Mouse (Mus musculus) megakaryocyte, embryonic 14.5 days (primary cell): ENCODE measurements around the gene Coasy. TPM values are rescaled to one million over a fixed set of nuclear protein-coding genes. Genes with fewer than 3 reads are reported as not detected.

ENCODE experiments used
- H3K27me3 ChIP-seq: replicated peaks from 2 replicates; pipeline ENCODE3; 2012; ENCODE audit warnings: inconsistent platforms
- H3K36me3 ChIP-seq: replicated peaks from 2 replicates; pipeline ENCODE3; 2012; ENCODE audit warnings: low read length, inconsistent platforms, mixed read lengths
- H3K4me1 ChIP-seq: 2 replicates; pipeline ENCODE4 v1.6.1; 2012; ENCODE audit warnings: inconsistent platforms
- H3K4me3 ChIP-seq: replicated peaks from 2 replicates; pipeline ENCODE3; 2012; ENCODE audit warnings: moderate library complexity, mild to moderate bottlenecking, inconsistent platforms
- H3K9me3 ChIP-seq: 2 replicates; pipeline ENCODE4 v1.6.1; 2012; ENCODE audit warnings: inconsistent platforms
- FLI1 ChIP-seq: IDR thresholded peaks from 2 replicates; pipeline ENCODE4 v1.6.1; 2012; ENCODE audit warnings: low read length, inconsistent platforms, mixed read lengths
- GATA1 ChIP-seq: IDR thresholded peaks from 3 replicates; pipeline ENCODE4 v1.6.1; 2012; ENCODE audit warnings: mixed read lengths, low read length, inconsistent platforms, borderline replicate concordance
- polyA plus RNA-seq: library from polyadenylated mRNA; stranded (reverse); fragments of >175 nt; gene quantifications from 2 replicates; pipeline ENCODE4 v1.2.3, GENCODE M21; 2012; ENCODE audit warnings: low replicate concordance; ENCODE audit not compliant: insufficient read depth

Gene Coasy
- polyA plus RNA-seq, 1 experiment: 17.7 TPM

- Histone ChIP-seq H3K36me3 (peaks cover 21% of the 10 kb centered on the region), H3K4me1 (peaks cover 31% of the 10 kb centered on the region), H3K27me3 (peaks cover 22% of the 10 kb centered on the region), H3K9me3 (peaks cover 12% of the 10 kb centered on the region), H3K4me3 (peak overlapping the region; percentile 60)
- TF ChIP-seq FLI1 (no peak), GATA1 (no peak)
Observed at GRCm38 (mm10) chr11:101130056-101130756, 47.8 kb downstream of the Coasy start.

DNA sequence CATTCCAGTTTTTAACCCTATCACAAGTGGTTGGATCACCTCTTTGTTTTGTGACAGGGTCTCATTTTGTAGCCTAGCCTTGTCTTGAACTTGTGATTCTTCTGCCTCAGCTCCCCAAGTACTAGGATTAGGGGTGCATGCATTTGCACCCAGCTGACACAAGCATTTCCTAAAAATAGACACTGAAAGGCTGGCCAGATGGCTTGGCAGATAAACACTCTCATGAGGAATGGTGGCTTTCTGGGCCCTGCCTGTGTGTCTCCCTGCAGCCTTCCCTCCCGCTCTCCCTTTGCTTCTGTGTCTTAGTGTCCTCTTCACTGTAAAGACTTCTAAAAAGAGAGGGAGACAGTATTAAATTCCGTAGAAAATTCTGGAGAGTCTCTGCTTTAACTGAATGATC, 48.8 kb downstream of the Coasy start:
- no peak overlapping the region for H3K4me3 ChIP-seq
- peaks cover 31% of the 10 kb centered on the region for H3K4me1 ChIP-seq
- H3K27me3 ChIP-seq: peaks cover 24% of the 10 kb centered on the region
- no peak for TF ChIP-seq FLI1
- TF ChIP-seq GATA1: no peak
- H3K9me3 ChIP-seq: peaks cover 12% of the 10 kb centered on the region
- peaks cover 11% of the 10 kb centered on the region for H3K36me3 ChIP-seq

- Histone ChIP-seq H3K36me3 (peaks cover 6% of the 10 kb centered on the region), H3K9me3 (peaks cover 10% of the 10 kb centered on the region), H3K4me1 (peaks cover 31% of the 10 kb centered on the region), H3K4me3 (no peak overlapping the region), H3K27me3 (peaks cover 27% of the 10 kb centered on the region)
- TF ChIP-seq GATA1 (no peak), FLI1 (no peak)
Observed at GRCm38 (mm10) chr11:101131701-101132100, 49.3 kb downstream of the Coasy start.

DNA sequence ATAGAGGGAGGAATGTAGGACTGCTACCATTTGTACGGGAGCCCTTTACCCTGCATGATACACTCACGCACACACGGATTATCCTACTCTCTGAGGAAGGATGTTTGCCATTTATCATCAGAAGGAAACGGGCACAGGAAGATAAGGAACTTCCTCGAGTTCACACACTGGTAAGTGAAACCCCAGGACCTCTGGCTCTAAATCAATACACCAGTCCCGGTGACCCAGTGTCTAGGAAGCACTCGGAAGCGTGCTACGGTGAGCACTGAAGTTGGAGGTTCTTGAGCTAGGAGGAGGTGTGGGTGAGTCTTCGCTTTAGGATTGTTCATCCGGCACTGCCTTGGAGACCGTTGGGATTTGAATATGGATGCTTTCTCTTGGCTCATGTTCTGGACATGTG, 50.7 kb downstream of the Coasy start:
- Histone ChIP-seq H3K4me1 (peaks cover 31% of the 10 kb centered on the region), H3K4me3 (no peak overlapping the region), H3K9me3 (peaks cover 3% of the 10 kb centered on the region; the same call in 1 of the 2 replicates), H3K36me3 (no peaks in the 10 kb centered on the region), H3K27me3 (peaks cover 33% of the 10 kb centered on the region)
- TF ChIP-seq FLI1 (no peak), GATA1 (no peak)

DNA sequence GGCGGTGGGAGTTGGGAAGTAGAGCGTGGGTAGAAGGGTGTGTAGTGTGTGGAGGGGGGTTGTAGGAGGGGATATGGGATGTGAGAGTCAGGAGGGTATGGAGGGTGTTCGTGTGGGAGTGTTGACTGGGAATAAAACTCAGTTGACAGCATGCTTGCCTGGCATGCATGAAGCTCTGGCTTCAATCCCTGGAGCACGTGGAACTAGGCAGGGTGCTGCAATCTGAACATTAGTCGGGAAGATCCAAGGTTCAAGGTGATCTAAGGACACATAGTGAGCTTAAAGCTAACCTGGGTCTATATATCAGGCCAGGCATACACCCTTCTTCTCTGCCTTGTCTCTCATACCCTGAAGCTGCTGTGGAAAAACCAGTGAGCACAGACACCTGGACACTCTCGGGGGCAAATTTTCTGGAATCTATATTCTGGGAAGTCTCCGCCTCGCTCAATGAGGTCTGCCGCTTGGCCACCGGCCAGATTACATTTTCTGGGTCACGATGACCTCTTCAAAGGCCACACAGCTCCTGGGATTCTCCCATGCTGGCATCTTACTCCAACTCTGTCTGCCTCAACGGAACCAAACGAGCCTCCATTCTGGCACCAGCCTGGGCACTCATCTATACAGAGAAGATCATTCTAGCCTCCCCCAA, 52.0 kb downstream of the Coasy start:
- H3K4me1 ChIP-seq: peaks cover 33% of the 10 kb centered on the region
- peaks cover 3% of the 10 kb centered on the region; the same call in 1 of the 2 replicates for H3K9me3 ChIP-seq
- TF ChIP-seq GATA1 (no peak), FLI1 (no peak)
- no peak overlapping the region for H3K4me3 ChIP-seq
- H3K36me3 ChIP-seq: no peaks in the 10 kb centered on the region
- H3K27me3 ChIP-seq: peaks cover 37% of the 10 kb centered on the region

Other genes starting within 250 kb of the Coasy start
- 5.7 and 12.8 TPM in 2 replicates for gene Stat5b, start 231.8 kb upstream of the Coasy start, polyA plus RNA-seq
- gene Stat5a, start 223.2 kb upstream of the Coasy start, polyA plus RNA-seq: 2.3 and 3.9 TPM in 2 replicates
- 63.3 and 82.6 TPM in 2 replicates for gene Stat3, start 143.0 kb upstream of the Coasy start, polyA plus RNA-seq
- gene Cavin1, start 111.7 kb upstream of the Coasy start, polyA plus RNA-seq: 24.1 and 43.9 TPM in 2 replicates
- 90.5 and 153 TPM in 2 replicates for gene Atp6v0a1, start 73.1 kb upstream of the Coasy start, polyA plus RNA-seq
- 30.7 and 32.1 TPM in 2 replicates for gene Naglu, start 12.6 kb upstream of the Coasy start, polyA plus RNA-seq
- gene Hsd17b1, start 4.2 kb upstream of the Coasy start, polyA plus RNA-seq: 3.5 and 5.8 TPM in 2 replicates
- gene Mlx, start 4.7 kb downstream of the Coasy start, polyA plus RNA-seq: 2.8 and 12.4 TPM in 2 replicates
- gene Psmc3ip, start 12.9 kb downstream of the Coasy start, polyA plus RNA-seq: 10.4 TPM in 1 of 2 replicates, not detected in the other
- 1.6 and 6.2 TPM in 2 replicates for gene Retreg3, start 37.3 kb downstream of the Coasy start, polyA plus RNA-seq
- gene Tubg1, start 37.4 kb downstream of the Coasy start, polyA plus RNA-seq: 63.2 and 80.7 TPM in 2 replicates
- not detected in 2 replicates for gene Tubg2, start 73.3 kb downstream of the Coasy start, polyA plus RNA-seq
- 0.72 and 0.89 TPM in 2 replicates for gene Cntnap1, start 88.0 kb downstream of the Coasy start, polyA plus RNA-seq
- 2.3 and 6.6 TPM in 2 replicates for gene Plekhh3, start 88.8 kb downstream of the Coasy start, polyA plus RNA-seq
- 0.13 TPM in 1 of 2 replicates, not detected in the other for gene Ccr10, start 92.9 kb downstream of the Coasy start, polyA plus RNA-seq
- gene Ezh1, start 143.9 kb downstream of the Coasy start, polyA plus RNA-seq: 0.65 and 2.0 TPM in 2 replicates
- gene Ramp2, start 163.5 kb downstream of the Coasy start, polyA plus RNA-seq: 0.32 TPM in 1 of 2 replicates, not detected in the other
- 100 and 168 TPM in 2 replicates for gene Vps25, start 171.1 kb downstream of the Coasy start, polyA plus RNA-seq
- gene Wnk4, start 178.0 kb downstream of the Coasy start, polyA plus RNA-seq: 37.7 and 87.0 TPM in 2 replicates
- not detected in 2 replicates for gene Cntd1, start 196.4 kb downstream of the Coasy start, polyA plus RNA-seq
- gene Coa3, start 196.5 kb downstream of the Coasy start, polyA plus RNA-seq: 9.9 and 21.1 TPM in 2 replicates
- gene Becn1, start 219.7 kb downstream of the Coasy start, polyA plus RNA-seq: 43.7 and 96.0 TPM in 2 replicates
- 32.6 and 45.1 TPM in 2 replicates for gene Psme3, start 233.6 kb downstream of the Coasy start, polyA plus RNA-seq
- gene Aoc2, start 242.5 kb downstream of the Coasy start, polyA plus RNA-seq: 2.0 and 2.9 TPM in 2 replicates
- not detected in 2 replicates for gene Aoc3, start 248.0 kb downstream of the Coasy start, polyA plus RNA-seq